Mouse (Mus musculus) liver, adult 2 months (tissue): Measurements from ENCODE around the gene Rab3gap2. TPM values are rescaled to one million over a fixed set of nuclear protein-coding genes. Genes with fewer than 3 reads are reported as not detected.
"Not testable (repeated sequence)": the region's sequence is repeated elsewhere in the genome, so short reads cannot be mapped to it uniquely, and the experiment has no call there.

Experiments used
- DNase-seq: peaks from one replicate; pipeline ENCODE4 v3.0.0-alpha.2; 2011; ENCODE audit warnings: low read depth, low spot score; ENCODE audit errors: extremely low read depth
- H3K27ac ChIP-seq: fragments of 200-500 bp; replicated peaks from 2 replicates; pipeline ENCODE4 v1.5.1; 2012; ENCODE audit warnings: low read depth, mild to moderate bottlenecking, control low read depth, inconsistent platforms, low read length; ENCODE audit not compliant: insufficient read depth
- H3K27me3 ChIP-seq: fragments of 200-500 bp; 2 replicates; pipeline ENCODE4 v1.6.1; 2012; ENCODE audit warnings: mild to moderate bottlenecking, moderate library complexity, low read length, inconsistent platforms; ENCODE audit not compliant: control insufficient read depth, insufficient read depth
- H3K36me3 ChIP-seq: fragments of 200-500 bp; 2 replicates; pipeline ENCODE4 v1.6.1; 2012; ENCODE audit warnings: low read length, inconsistent platforms; ENCODE audit not compliant: control insufficient read depth, insufficient read depth
- H3K4me1 ChIP-seq: fragments of 200-500 bp; 2 replicates; pipeline ENCODE4 v1.6.1; 2011; ENCODE audit warnings: low read length; ENCODE audit not compliant: control insufficient read depth, insufficient read depth
- H3K4me3 ChIP-seq: fragments of 200-500 bp; 2 replicates; pipeline ENCODE4 v1.5.1; 2011; ENCODE audit warnings: low read depth, mild to moderate bottlenecking, control low read depth, low read length, moderate library complexity; ENCODE audit not compliant: insufficient read depth
- H3K79me2 ChIP-seq: fragments of 200-500 bp; 2 replicates; pipeline ENCODE4 v1.6.1; 2012; ENCODE audit warnings: inconsistent platforms, mild to moderate bottlenecking, low read length, moderate library complexity; ENCODE audit not compliant: control insufficient read depth, insufficient read depth
- H3K9ac ChIP-seq: fragments of 200-500 bp; 2 replicates; pipeline ENCODE4 v1.6.1; 2012; ENCODE audit warnings: low read depth, mild to moderate bottlenecking, control low read depth, inconsistent platforms, low read length
- CTCF ChIP-seq: fragments of 200-500 bp; IDR thresholded peaks from 2 replicates; pipeline ENCODE4 v1.5.1; 2011; ENCODE audit warnings: low read depth, low read length, control low read depth
- POLR2A ChIP-seq: fragments of 200-500 bp; IDR thresholded peaks from 2 replicates; pipeline ENCODE4 v1.6.1; 2011; ENCODE audit warnings: low read length, control low read depth; ENCODE audit not compliant: insufficient read depth; ENCODE audit errors: extremely low read depth
- WGBS: fragments of 180-500 bp; shearing (Covaris S2); methylation state at CpG from one replicate; pipeline ENCODE4 v1.1.7; 2018; 5-methylcytosine and 5-hydroxymethylcytosine counted together
- polyA plus RNA-seq: library from polyadenylated mRNA; depleted of rRNA; stranded (reverse); fragments of >200 nt; gene quantifications from 2 replicates; pipeline ENCODE4 v1.2.3, GENCODE M21; 2012
- total RNA-seq: library from RNA; depleted of rRNA; stranded (reverse); fragments of >200 nt; gene quantifications from 2 replicates; pipeline ENCODE4 v1.2.3, GENCODE M21; 2014

Gene Rab3gap2
- total and polyA plus RNA-seq, 2 experiments = 9.3 to 12.4 TPM

DNA sequence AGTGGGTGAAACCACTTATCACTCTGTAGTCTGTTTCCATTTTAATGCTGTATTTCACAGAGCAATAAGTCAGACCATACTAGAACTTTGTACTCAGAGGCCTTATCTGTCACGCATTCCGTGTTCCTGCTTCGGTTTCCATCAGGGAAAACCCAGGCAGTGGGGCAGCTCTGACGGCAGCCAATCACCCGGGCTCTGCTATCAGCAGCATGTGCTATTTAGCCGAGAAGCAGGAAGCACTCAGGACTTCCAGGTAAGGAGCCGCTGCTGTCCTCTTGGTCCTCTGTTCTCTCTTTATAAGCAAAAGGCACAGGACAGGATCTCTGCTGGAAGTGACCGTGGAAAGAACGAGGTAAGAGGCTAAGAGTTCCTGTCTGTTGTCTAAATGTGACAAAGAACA is 108.0 kb downstream of the Rab3gap2 start:
- WGBS = 80% methylated on average over 9 of the region's 9 CpGs
- Histone ChIP-seq H3K27me3 (no peaks in the 10 kb centered on the region), H3K4me1 (no peaks in the 10 kb centered on the region), H3K36me3 (peaks cover 31% of the 10 kb centered on the region), H3K4me3 (no peak overlapping the region), H3K9ac (no peak overlapping the region), H3K27ac (no peak overlapping the region), H3K79me2 (no peaks in the 10 kb centered on the region)
- DNase-seq = no peak
- TF ChIP-seq POLR2A (no peak), CTCF (no peak)

DNA sequence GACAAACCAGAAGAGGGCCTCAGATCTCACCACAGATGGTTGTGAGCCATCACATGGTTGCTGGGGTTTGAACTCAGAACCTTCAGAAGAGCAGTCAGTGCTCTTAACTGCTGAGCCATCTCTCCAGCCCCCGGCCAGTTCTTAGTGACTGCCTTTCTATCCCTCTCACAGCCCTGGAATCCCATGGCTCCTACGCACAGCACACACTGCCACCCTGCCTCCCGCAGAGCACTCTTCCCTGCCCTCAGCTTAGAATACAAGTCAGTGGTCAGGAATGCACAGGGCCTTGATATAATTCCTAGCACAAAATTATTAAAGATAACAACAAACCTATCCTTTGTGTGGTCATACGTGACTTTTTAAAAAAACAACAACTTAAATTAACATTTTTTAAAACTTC is 110.6 kb downstream of the Rab3gap2 start:
- Histone ChIP-seq H3K9ac (no peak overlapping the region), H3K36me3 (peaks cover 36% of the 10 kb centered on the region), H3K27ac (no peak overlapping the region), H3K4me1 (no peaks in the 10 kb centered on the region), H3K79me2 (no peaks in the 10 kb centered on the region), H3K4me3 (no peak overlapping the region), H3K27me3 (no peaks in the 10 kb centered on the region)
- no peak for DNase-seq
- TF ChIP-seq CTCF (no peak), POLR2A (no peak)
- 87% methylated on average over 4 of the region's 4 CpGs for WGBS

- no peak for TF ChIP-seq POLR2A
- no peak for TF ChIP-seq CTCF
- Histone ChIP-seq H3K27ac (no peak overlapping the region), H3K27me3 (no peaks in the 10 kb centered on the region), H3K4me3 (no peak overlapping the region), H3K79me2 (no peaks in the 10 kb centered on the region), H3K9ac (no peak overlapping the region), H3K36me3 (peaks cover 45% of the 10 kb centered on the region), H3K4me1 (no peaks in the 10 kb centered on the region)
- DNase-seq = no peak
- 90% methylated on average over 16 of the region's 16 CpGs for WGBS
Observed at GRCm38 (mm10) chr1:185315846-185316568, 112.1 kb downstream of the Rab3gap2 start.

DNA sequence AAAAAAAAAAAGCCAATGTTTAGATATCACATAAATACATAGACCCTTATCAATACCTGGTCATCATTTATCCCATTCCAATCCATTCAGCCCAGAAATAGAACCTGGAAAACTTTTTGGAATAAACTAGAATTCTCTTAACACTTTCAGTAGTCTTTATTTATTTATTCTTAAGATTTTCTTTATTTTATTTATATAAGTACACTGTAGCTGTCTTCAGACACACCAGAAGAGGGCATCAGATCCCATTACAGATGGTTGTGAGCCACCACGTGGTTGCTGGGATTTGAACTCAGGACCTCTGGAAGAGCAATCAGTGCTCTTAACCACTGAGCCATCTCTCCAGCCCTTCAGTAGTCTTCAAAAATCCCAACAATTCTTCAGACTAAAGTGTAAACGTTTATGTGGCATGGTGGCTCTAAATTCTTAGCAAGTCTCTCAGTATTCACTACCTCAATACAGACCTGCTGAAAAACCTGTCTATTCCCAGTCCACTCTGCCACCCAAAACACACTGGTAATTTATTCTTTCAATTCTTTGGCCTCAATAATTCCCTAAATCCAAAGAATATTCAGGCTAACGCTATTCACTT is 123.9 kb downstream of the Rab3gap2 start:
- DNase-seq, H3K79me2 ChIP-seq, H3K9ac ChIP-seq, H3K27me3 ChIP-seq, H3K4me3 ChIP-seq, H3K27ac ChIP-seq, H3K4me1 ChIP-seq: not testable (repeated sequence)
- WGBS = 47% methylated on average over 3 of the region's 3 CpGs
- peaks cover 39% of the 10 kb centered on the region for H3K36me3 ChIP-seq

DNA sequence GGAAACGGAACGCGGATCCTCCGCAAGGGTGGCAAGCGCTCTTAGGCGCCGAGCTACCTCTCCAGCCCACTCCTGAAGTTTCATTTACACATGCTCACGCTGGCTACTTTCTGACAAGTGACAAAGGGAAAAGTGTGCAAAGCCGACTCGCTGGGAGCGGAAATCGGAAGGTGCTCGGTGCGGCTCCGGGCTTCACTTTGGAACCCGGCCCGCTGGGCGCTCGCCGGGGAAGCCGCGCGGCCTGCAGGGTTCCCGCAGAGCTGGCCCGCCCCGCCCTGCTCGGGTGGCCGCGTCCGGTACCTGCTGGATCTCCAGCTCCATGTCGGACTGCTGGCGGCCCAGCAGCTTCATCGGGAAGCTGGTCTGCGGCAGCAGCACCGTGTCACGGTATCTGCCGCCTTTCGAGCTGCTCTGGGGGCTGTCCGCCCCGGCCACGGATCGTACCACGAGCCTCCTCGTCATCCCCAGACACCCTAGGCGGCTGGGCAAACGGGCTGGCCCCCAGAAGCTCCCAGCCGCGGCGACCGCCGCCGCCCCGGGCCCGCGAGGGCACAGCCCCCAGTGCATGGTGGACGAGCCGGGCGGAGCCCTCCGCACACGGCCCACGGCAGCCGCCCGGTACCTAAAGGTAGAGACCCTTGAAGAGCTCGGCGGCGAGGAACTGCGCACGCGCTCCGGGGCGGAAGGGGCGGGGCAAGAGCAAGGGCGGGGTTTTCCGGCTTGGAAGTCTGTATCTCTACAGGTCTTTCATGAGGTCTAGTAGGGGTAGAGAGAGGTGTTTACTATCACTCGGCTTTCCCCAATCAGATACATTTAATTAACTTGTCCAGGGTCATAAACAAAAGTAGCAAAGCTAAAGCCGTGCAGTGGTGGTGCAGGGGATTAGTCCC is 125.0 kb downstream of the Rab3gap2 start, which contains the start of gene Iars2:
TSS of gene Iars2 (minus strand) at position 676 of the 890 bp plus-strand sequence.
- Histone ChIP-seq H3K36me3 (peaks cover 28% of the 10 kb centered on the region), H3K79me2 (no peaks in the 10 kb centered on the region; the same call in 1 of the 2 replicates), H3K4me3 (peak within 1 kb of the TSS; percentile 97), H3K4me1 (peaks cover 6% of the 10 kb centered on the region; the same call in 1 of the 2 replicates), H3K9ac (peak within 1 kb of the TSS; percentile 95), H3K27me3 (no peaks in the 10 kb centered on the region), H3K27ac (peak within 1 kb of the TSS; percentile 88)
- DNase-seq = peak; percentile 70
- TF ChIP-seq CTCF (no peak), POLR2A (peak; percentile 55)
- WGBS = under 1% methylated on average over 76 of the region's 76 CpGs
